Mouse (Mus musculus) liver, embryonic 14.5 days (tissue): ENCODE data around the gene Trabd2b. TPM values are rescaled to one million over a fixed set of nuclear protein-coding genes. Genes with fewer than 3 reads are reported as not detected.
A peak's percentile ranks its signal among the peaks of the same experiment; 100 is the strongest.

Source experiments
- ATAC-seq: fragments of 200-750 bp; cut with Nextera tagmentation; 2 replicates; pipeline ENCODE4 v1.8.0; 2017; ENCODE audit warnings: moderate number of reproducible peaks, mild to moderate bottlenecking, moderate library complexity; ENCODE audit not compliant: insufficient read depth
- DNase-seq, 3 experiments: peaks; one replicate each; pipeline ENCODE4 v3.0.0-alpha.2; 2012 to 2013; ENCODE audit warnings: low read depth in 3 of 3, low spot score in 3 of 3
- H3K27ac ChIP-seq: fragments of 300-500 bp; sonication (generic); 2 replicates; pipeline ENCODE4 v1.5.1; 2014; ENCODE audit warnings: moderate library complexity, mild to moderate bottlenecking, control low read depth, inconsistent platforms
- H3K27me3 ChIP-seq: fragments of 300-500 bp; sonication (generic); 2 replicates; pipeline ENCODE4 v1.6.1; 2014; ENCODE audit warnings: mild to moderate bottlenecking, low read length, moderate library complexity; ENCODE audit not compliant: control insufficient read depth, insufficient read depth
- H3K36me3 ChIP-seq: fragments of 300-500 bp; sonication (generic); replicated peaks from 2 replicates; pipeline ENCODE4 v1.6.1; 2014; ENCODE audit warnings: low read depth; ENCODE audit not compliant: control insufficient read depth, insufficient read depth
- H3K4me1 ChIP-seq, 2 experiments: fragments of 200-500 bp in 1 of 2; fragments of 300-500 bp in 1 of 2; sonication (generic) in 1 of 2; replicated peaks; 2 replicates each; pipeline ENCODE4 v1.6.1; 2012 to 2014; ENCODE audit warnings: antibody characterized with exemption in 1 of 2, inconsistent platforms in 1 of 2, low read length in 1 of 2; ENCODE audit not compliant: control insufficient read depth in 2 of 2, insufficient read depth in 2 of 2
- H3K4me2 ChIP-seq: fragments of 300-500 bp; sonication (generic); 2 replicates; pipeline ENCODE4 v1.6.1; 2014; ENCODE audit warnings: low read depth, mild to moderate bottlenecking, control low read depth, moderate library complexity
- H3K4me3 ChIP-seq, 2 experiments: fragments of 200-500 bp in 1 of 2; fragments of 300-500 bp in 1 of 2; sonication (generic) in 1 of 2; 2 replicates each; pipeline ENCODE4 v1.5.1; 2012 to 2014; ENCODE audit warnings: low read depth in 2 of 2, low read length in 2 of 2, mild to moderate bottlenecking in 2 of 2, control low read depth in 1 of 2, inconsistent platforms in 1 of 2, moderate library complexity in 1 of 2; ENCODE audit not compliant: insufficient read depth in 1 of 2
- H3K9ac ChIP-seq: fragments of 300-500 bp; sonication (generic); replicated peaks from 2 replicates; pipeline ENCODE4 v1.6.1; 2014; ENCODE audit warnings: mild to moderate bottlenecking, control low read depth, moderate library complexity
- H3K9me3 ChIP-seq: fragments of 300-500 bp; sonication (generic); 2 replicates; pipeline ENCODE4 v1.6.1; 2016; ENCODE audit warnings: low read length, mixed read lengths; ENCODE audit not compliant: control insufficient read depth
- CTCF ChIP-seq: IDR thresholded peaks from 2 replicates; pipeline ENCODE4 v1.5.1; 2016; ENCODE audit warnings: antibody characterized with exemption, low read depth, control low read depth
- EP300 ChIP-seq: IDR thresholded peaks from 2 replicates; pipeline ENCODE4 v1.6.1; 2016; ENCODE audit warnings: antibody characterized with exemption, low read depth
- WGBS: fragments of 180-500 bp; shearing (Covaris S2); extraction: QIAGEN DNeasy Blood & Tissue Kit; methylation state at CpG from one replicate; pipeline ENCODE4 v1.1.7; 2014; ENCODE audit not compliant: insufficient replicate concordance; 5-methylcytosine and 5-hydroxymethylcytosine counted together
- polyA plus RNA-seq, 2 experiments: library from polyadenylated mRNA; depleted of rRNA in 1 of 2; stranded (reverse) in 1 of 2; unstranded in 1 of 2; fragments of >200 nt; fragmentation: Nextera tagmentation in 1 of 2; extraction: Ambion mirVana in 1 of 2; gene quantifications; 2 replicates each; pipeline versions ENCODE4 v1.2.1 to v1.2.3; 2012 to 2014

The Trabd2b gene
- polyA plus RNA-seq, 2 experiments = 0.04 to 0.09 TPM

- TF ChIP-seq EP300 (peak; percentile 57), CTCF (no peak)
- H3K4me3 ChIP-seq = no peak overlapping the region
- peaks cover 6% of the 10 kb centered on the region; the same call in 1 of the 2 replicates for H3K27me3 ChIP-seq
- H3K36me3 ChIP-seq = no peaks in the 10 kb centered on the region
- H3K4me2 ChIP-seq = no peak overlapping the region
- WGBS = 11% methylated on average over 9 of the region's 9 CpGs
- no peaks in the 10 kb centered on the region for H3K9me3 ChIP-seq
- H3K4me1 ChIP-seq = peaks cover 0 to 30% of the 10 kb centered on the region in 2 experiments; a peak in 3 of 4 replicates
- ATAC-seq (peak; percentile 90), DNase-seq (peak; percentile 37 to 59 (median 57))
- H3K27ac ChIP-seq = peak overlapping the region; percentile 4; the same call in 1 of the 2 replicates
- H3K9ac ChIP-seq = no peak overlapping the region
Observed at GRCm38 (mm10) chr4:114664063-114665036, 257.8 kb downstream of the Trabd2b start.

Other genes with a start within 250 kb of the Trabd2b start
- gene Skint11, start 243.3 kb upstream of the Trabd2b start, polyA plus RNA-seq (2012; rRNA removed) = not detected in 2 replicates
- gene Skint11, start 243.3 kb upstream of the Trabd2b start, polyA plus RNA-seq (2014; fragmentation: Nextera tagmentation; extraction: Ambion mirVana) = not detected in 2 replicates